24 mouse cellular contexts compared by ENCODE assay signal in the genomic region with DNA sequence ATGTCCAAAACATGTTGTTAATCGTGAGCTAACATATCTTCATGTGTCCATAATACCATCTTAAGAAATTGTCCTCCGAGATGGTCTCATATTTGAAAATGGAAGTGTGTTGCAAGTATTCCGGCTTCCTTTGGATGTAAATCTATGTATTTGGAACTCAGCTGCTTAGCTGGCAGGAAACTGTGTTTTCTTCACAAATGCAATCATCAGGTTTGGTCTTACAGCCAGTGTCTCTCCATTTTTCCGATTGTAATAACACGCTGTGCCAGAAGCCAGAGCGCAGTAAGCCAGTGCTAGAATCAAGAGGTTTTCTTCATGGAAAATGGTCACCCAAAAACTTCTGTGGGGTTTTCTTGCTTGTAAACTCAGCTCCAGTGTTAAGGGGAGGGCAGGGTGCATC.
DNase-seq lines count a peak whose midpoint lies in the region; ATAC-seq and TF ChIP-seq lines count a peak whose summit lies in the region.
"Had no signal": no experiment of that assay in that cellular context is flagged by ENCODE, and none has a peak within 500 bp of the region (broad histone marks: within the 10 kb centered on the region; RNA-seq: fewer than 3 reads in every experiment).

No protein-coding gene starts in this region.

- H3K36me3 ChIP-seq in forebrain, embryonic 16.5 days (ENCODE audit: control insufficient read depth, insufficient read depth) = no peaks in the 10 kb centered on the region
- H3K36me3 ChIP-seq in forebrain, embryonic 12.5 days (replicated peaks) = no peaks in the 10 kb centered on the region
- no peaks in the 10 kb centered on the region for H3K36me3 ChIP-seq in hindbrain, embryonic 12.5 days
- H3K36me3 ChIP-seq: embryonic facial prominence, embryonic 12.5 days; embryonic facial prominence, embryonic 15.5 days; forebrain, embryonic 15.5 days; hindbrain, embryonic 13.5 days; intestine, embryonic 15.5 days had no signal

- H3K9ac ChIP-seq in forebrain, embryonic 16.5 days (replicated peaks; ENCODE audit: low read depth, low read length) = no peak overlapping the region
- no peak overlapping the region for H3K9ac ChIP-seq in forebrain, embryonic 12.5 days
- H3K9ac ChIP-seq in hindbrain, embryonic 12.5 days = no peak overlapping the region
- H3K9ac ChIP-seq: embryonic facial prominence, embryonic 12.5 days; embryonic facial prominence, embryonic 15.5 days; forebrain, embryonic 15.5 days; hindbrain, embryonic 13.5 days; intestine, embryonic 15.5 days had no signal

- no peaks in the 10 kb centered on the region for H3K27me3 ChIP-seq in forebrain, embryonic 16.5 days (replicated peaks; ENCODE audit: control insufficient read depth, insufficient read depth, low read length)
- no peaks in the 10 kb centered on the region for H3K27me3 ChIP-seq in forebrain, embryonic 12.5 days
- H3K27me3 ChIP-seq in hindbrain, embryonic 12.5 days = no peaks in the 10 kb centered on the region
- H3K27me3 ChIP-seq: embryonic facial prominence, embryonic 12.5 days; embryonic facial prominence, embryonic 15.5 days; forebrain, embryonic 15.5 days; hindbrain, embryonic 13.5 days; intestine, embryonic 15.5 days had no signal

- H3K4me3 ChIP-seq in forebrain, embryonic 16.5 days (replicated peaks; ENCODE audit: low read length) = no peak overlapping the region
- H3K4me3 ChIP-seq in forebrain, embryonic 12.5 days (replicated peaks) = no peak overlapping the region
- H3K4me3 ChIP-seq in layer of hippocampus, adult 2 months = no peak overlapping the region
- no peak overlapping the region for H3K4me3 ChIP-seq in hindbrain, embryonic 12.5 days
- H3K4me3 ChIP-seq: embryonic facial prominence, embryonic 12.5 days; embryonic facial prominence, embryonic 15.5 days; forebrain, embryonic 15.5 days; hindbrain, embryonic 13.5 days; intestine, embryonic 15.5 days had no signal

- no peak overlapping the region for H3K4me2 ChIP-seq in forebrain, embryonic 16.5 days (ENCODE audit: low read length)
- no peak overlapping the region for H3K4me2 ChIP-seq in forebrain, embryonic 12.5 days
- H3K4me2 ChIP-seq in hindbrain, embryonic 12.5 days (replicated peaks) = no peak overlapping the region
- H3K4me2 ChIP-seq: embryonic facial prominence, embryonic 12.5 days; embryonic facial prominence, embryonic 15.5 days; forebrain, embryonic 15.5 days; heart, embryonic 11.5 days; hindbrain, embryonic 13.5 days; intestine, embryonic 15.5 days had no signal

- no peak for TF ChIP-seq CTCF in layer of hippocampus, adult 2 months (conservative IDR thresholded peaks at IDR 0.05)

- no peak for DNase-seq in layer of hippocampus, adult 2 months (ENCODE audit: low spot score in 2 of 2)
- no peak for DNase-seq in layer of hippocampus, adult 9-10 months (ENCODE audit: low spot score)
- peak; percentile 76 for DNase-seq in brain, adult 2 months (ENCODE audit: low read depth, low spot score)
- DNase-seq in telencephalon, adult 2 months (ENCODE audit: low read depth, low spot score) = peak; percentile 38
- DNase-seq: adrenal gland, adult 8-10 months; adrenal gland, postnatal 25 days; cerebellum, adult 11-12 months; cerebellum, adult 8-10 months; cerebellum, postnatal 25 days; gastrocnemius, postnatal 14 days; heart, adult 11 months; kidney, adult 11 months; kidney, adult 8-10 months had no signal

- H3K4me1 ChIP-seq in forebrain, embryonic 16.5 days (replicated peaks; ENCODE audit: control insufficient read depth, insufficient read depth, low read length) = peaks cover 3% of the 10 kb centered on the region; the same call in 1 of the 2 replicates
- H3K4me1 ChIP-seq in forebrain, embryonic 12.5 days = 0 out of 2 replicates have a peak, but pooled peaks cover 2% of the 10 kb centered on the region
- H3K4me1 ChIP-seq in hindbrain, embryonic 12.5 days = 0 out of 2 replicates have a peak, but pooled peaks cover 6% of the 10 kb centered on the region
- H3K4me1 ChIP-seq: intestine, embryonic 15.5 days had no signal

- H3K9me3 ChIP-seq in forebrain, embryonic 16.5 days (ENCODE audit: control insufficient read depth, low read length) = no peaks in the 10 kb centered on the region
- no peaks in the 10 kb centered on the region for H3K9me3 ChIP-seq in forebrain, embryonic 12.5 days
- no peaks in the 10 kb centered on the region for H3K9me3 ChIP-seq in hindbrain, embryonic 12.5 days (replicated peaks)
- H3K9me3 ChIP-seq: embryonic facial prominence, embryonic 12.5 days; embryonic facial prominence, embryonic 15.5 days; forebrain, embryonic 15.5 days; hindbrain, embryonic 13.5 days; intestine, embryonic 15.5 days had no signal

- WGBS in forebrain, embryonic 16.5 days = 56% methylated on average over 6 of the region's 6 CpGs
- WGBS in forebrain, embryonic 12.5 days = 95% methylated on average over 6 of the region's 6 CpGs
- WGBS in hindbrain, embryonic 12.5 days = 93% methylated on average over 6 of the region's 6 CpGs

- H3K27ac ChIP-seq in forebrain, embryonic 16.5 days (ENCODE audit: low read length) = no peak overlapping the region
- H3K27ac ChIP-seq in forebrain, embryonic 12.5 days = no peak overlapping the region
- H3K27ac ChIP-seq in layer of hippocampus, adult 2 months = peak overlapping the region; percentile 63; the same call in 1 of the 2 replicates
- H3K27ac ChIP-seq in hindbrain, embryonic 12.5 days = no peak overlapping the region
- H3K27ac ChIP-seq: embryonic facial prominence, embryonic 12.5 days; embryonic facial prominence, embryonic 15.5 days; forebrain, embryonic 15.5 days; hindbrain, embryonic 13.5 days; intestine, embryonic 15.5 days had no signal

- 0 out of 2 replicates have a peak, but pooled peaks have one; percentile 47 for ATAC-seq in forebrain, embryonic 16.5 days
- no peak for ATAC-seq in forebrain, embryonic 12.5 days (ENCODE audit: low FRiP score)
- ATAC-seq in hindbrain, embryonic 12.5 days (ENCODE audit: low FRiP score) = no peak
- ATAC-seq: CD4-positive, CD25-positive, alpha-beta regulatory T cell, adult 4 months; hindbrain, embryonic 16.5 days; intestine, embryonic 15.5 days had no signal

Comparison
In these comparisons a context has a peak if more than half of its experiments do, and no peak if none do; other contexts are left out.
1. DNase-seq: peak in brain, adult 2 months (single experiment) and telencephalon, adult 2 months (single experiment); none in layer of hippocampus, adult 2 months (0 of 2) and layer of hippocampus, adult 9-10 months (single experiment).